Mouse (Mus musculus): ENCODE measurements around the gene Ptp4a2.

- no peak for TF ChIP-seq CTCF (IDR thresholded peaks at IDR 0.05; ENCODE audit: borderline replicate concordance, insufficient read depth, low read length)
- TF ChIP-seq POLR2A (IDR thresholded peaks at IDR 0.05; ENCODE audit: low read depth, low read length) = no peak
Observed at GRCm38 (mm10) chr4:129890094-129890493, 79.1 kb downstream of the Ptp4a2 start.

Data from embryonic fibroblast, embryonic 13.5 days (primary cell).